18 mouse cellular contexts compared by ENCODE assay signal in genomic region chr4:47818371-47819159, GRCm38 (mm10).
DNase-seq lines count a peak whose midpoint lies in the region; ATAC-seq and TF ChIP-seq lines count a peak whose summit lies in the region.
"Had no signal": no experiment of that assay in that cellular context is flagged by ENCODE, and none has a peak within 500 bp of the region (broad histone marks: within the 10 kb centered on the region; RNA-seq: fewer than 3 reads in every experiment).

No protein-coding gene starts in this region.

- peak; percentile 73 for ATAC-seq in forebrain, postnatal 0 days
- ATAC-seq: intestine, postnatal 0 days had no signal

- peak overlapping the region; percentile 64 for H3K4me2 ChIP-seq in CH12.LX (ENCODE audit: insufficient read depth, low read depth, poor library complexity, severe bottlenecking)
- H3K4me2 ChIP-seq in forebrain, postnatal 0 days (ENCODE audit: low read depth), result no peak overlapping the region
- H3K4me2 ChIP-seq: liver, embryonic 13.5 days; midbrain, embryonic 12.5 days had no signal

- H3K4me3 ChIP-seq in CH12.LX (replicated peaks in 1 of 3; ENCODE audit: low read depth in 2 of 3, low read length in 2 of 3, poor library complexity in 1 of 3), result no peak overlapping the region
- no peak overlapping the region for H3K4me3 ChIP-seq in forebrain, postnatal 0 days (ENCODE audit: low read depth, low read length)
- H3K4me3 ChIP-seq in lung, adult 2 months (replicated peaks; ENCODE audit: extremely low read depth, low read depth, low read length), result no peak overlapping the region
- H3K4me3 ChIP-seq: embryonic facial prominence, embryonic 10.5 days; hindbrain, embryonic 10.5 days; limb, embryonic 10.5 days; liver, embryonic 13.5 days; midbrain, embryonic 12.5 days; myocyte had no signal

- DNase-seq in layer of hippocampus, adult 9-11 months, result peak; percentile 43
- no peak for DNase-seq in layer of hippocampus, adult 9-10 months (ENCODE audit: low spot score)
- DNase-seq in CH12.LX (ENCODE audit: extremely low read depth), result peak; percentile 89
- DNase-seq in forebrain, postnatal 0 days, result peak; percentile 58
- peak; percentile 61 to 63 for DNase-seq in right cerebral cortex, postnatal 36 days (ENCODE audit: low spot score in 2 of 2)
- DNase-seq in lung, adult 2 months, result no peak
- DNase-seq in cerebellum, postnatal 36 days, result no peak
- DNase-seq: cerebellum, postnatal 10 days; gastrocnemius, postnatal 36 days; kidney, postnatal 36 days; liver, embryonic 13.5 days; thymus, adult 18-20 months had no signal

- no peaks in the 10 kb centered on the region for H3K9me3 ChIP-seq in CH12.LX (replicated peaks; ENCODE audit: low read length)
- H3K9me3 ChIP-seq in forebrain, postnatal 0 days (ENCODE audit: low read length), result no peaks in the 10 kb centered on the region
- H3K9me3 ChIP-seq: embryonic facial prominence, embryonic 10.5 days; hindbrain, embryonic 10.5 days; limb, embryonic 10.5 days; liver, embryonic 13.5 days; midbrain, embryonic 12.5 days had no signal

- 87% methylated on average over 18 of the region's 18 CpGs for WGBS in forebrain, postnatal 0 days
- WGBS in lung, adult 2 months, result 86% methylated on average over 18 of the region's 18 CpGs

- H3K79me2 ChIP-seq in CH12.LX (replicated peaks; ENCODE audit: control insufficient read depth, extremely low read depth, insufficient read depth, poor library complexity, severe bottlenecking), result no peaks in the 10 kb centered on the region

- TF ChIP-seq RAD21 in CH12.LX (IDR thresholded peaks at IDR 0.05; ENCODE audit: low read depth, low read length), result peak; percentile 83

- TF ChIP-seq EP300 in CH12.LX (IDR thresholded peaks at IDR 0.05; ENCODE audit: low read length), result peak; percentile 60; the same call in 1 of the 2 replicates

- no peaks in the 10 kb centered on the region for H3K27me3 ChIP-seq in CH12.LX (replicated peaks)
- no peaks in the 10 kb centered on the region for H3K27me3 ChIP-seq in forebrain, postnatal 0 days (ENCODE audit: insufficient read depth, low read length)
- H3K27me3 ChIP-seq: liver, embryonic 13.5 days; midbrain, embryonic 12.5 days had no signal

- peaks cover 0 to 41% of the 10 kb centered on the region in 2 experiments; a peak in 2 of 4 replicates for H3K4me1 ChIP-seq in CH12.LX (ENCODE audit: control insufficient read depth in 1 of 2, insufficient read depth in 2 of 2)
- peaks cover 3% of the 10 kb centered on the region; the same call in 1 of the 2 replicates for H3K4me1 ChIP-seq in forebrain, postnatal 0 days (ENCODE audit: insufficient read depth)
- H3K4me1 ChIP-seq in lung, adult 2 months (ENCODE audit: control insufficient read depth, insufficient read depth, low read length), result no peaks in the 10 kb centered on the region
- H3K4me1 ChIP-seq: embryonic facial prominence, embryonic 10.5 days; hindbrain, embryonic 10.5 days; limb, embryonic 10.5 days; liver, embryonic 13.5 days; midbrain, embryonic 12.5 days had no signal

- no peak overlapping the region for H3K27ac ChIP-seq in CH12.LX (ENCODE audit: insufficient read depth, low read depth)
- H3K27ac ChIP-seq in forebrain, postnatal 0 days (ENCODE audit: low read depth, low read length), result no peak overlapping the region
- H3K27ac ChIP-seq: embryonic facial prominence, embryonic 10.5 days; hindbrain, embryonic 10.5 days; limb, embryonic 10.5 days; liver, embryonic 13.5 days; midbrain, embryonic 12.5 days had no signal

- H3K9ac ChIP-seq in CH12.LX (ENCODE audit: insufficient read depth, low read depth), result no peak overlapping the region
- H3K9ac ChIP-seq in forebrain, postnatal 0 days, result no peak overlapping the region
- H3K9ac ChIP-seq: liver, embryonic 13.5 days; midbrain, embryonic 12.5 days had no signal

- dilution Hi-C loops in CH12.LX (cut with MboI; ENCODE audit: extremely low pct_ligation_motif_present, extremely low pct_unique_long_range_greater_than_20kb, low sequenced_read_pairs), result no loop called here

- in situ Hi-C loops in CH12.LX (cut with MboI; ENCODE audit: low pct_ligation_motif_present, low pct_unique_long_range_greater_than_20kb, low sequenced_read_pairs), result loop anchor here (25.0 kb wide), 2 partner anchors 381 to 594 kb away; no protein-coding TSS in a partner anchor

- TF ChIP-seq POLR2A in CH12.LX (IDR thresholded peaks at IDR 0.05; ENCODE audit: low read depth, low read length), result no peak
- no peak for TF ChIP-seq POLR2A in lung, adult 2 months (IDR thresholded peaks at IDR 0.05; ENCODE audit: borderline replicate concordance, extremely low read depth, low read depth, low read length)

- no peaks in the 10 kb centered on the region for H3K36me3 ChIP-seq in CH12.LX (replicated peaks in 1 of 2; ENCODE audit: control insufficient read depth in 1 of 2, insufficient read depth in 1 of 2, low read length in 1 of 2)
- no peaks in the 10 kb centered on the region for H3K36me3 ChIP-seq in forebrain, postnatal 0 days (ENCODE audit: insufficient read depth)
- H3K36me3 ChIP-seq: embryonic facial prominence, embryonic 10.5 days; hindbrain, embryonic 10.5 days; limb, embryonic 10.5 days; liver, embryonic 13.5 days; midbrain, embryonic 12.5 days had no signal

- peak in 1 of 2 experiments; percentile 71; a peak in 2 of 4 replicates for TF ChIP-seq CTCF in CH12.LX (conservative IDR thresholded peaks at IDR 0.05 in 1 of 2, IDR thresholded peaks at IDR 0.05 in 1 of 2; ENCODE audit: low read depth in 2 of 2, low read length in 2 of 2)
- TF ChIP-seq CTCF in forebrain, postnatal 0 days (IDR thresholded peaks at IDR 0.05; ENCODE audit: low read depth), result no peak
- no peak for TF ChIP-seq CTCF in lung, adult 2 months (IDR thresholded peaks at IDR 0.05; ENCODE audit: insufficient read depth, low read length)

TF ChIP-seq in CH12.LX, 34 proteins besides CTCF, POLR2A, EP300 and RAD21:
- TF ChIP-seq MAZ (IDR thresholded peaks at IDR 0.05; ENCODE audit: low read depth, low read length), result 0 out of 2 replicates have a peak, but pooled peaks have one; percentile 51
- peak; percentile 72 for TF ChIP-seq SMC3 (IDR thresholded peaks at IDR 0.05; ENCODE audit: low read depth, low read length)
- TF ChIP-seq MYC (IDR thresholded peaks at IDR 0.05; ENCODE audit: low read depth, low read length), result peak; percentile 75
- peak; percentile 49; the same call in 1 of the 2 replicates for TF ChIP-seq MAX (IDR thresholded peaks at IDR 0.05; ENCODE audit: low read length)
- TF ChIP-seq SIN3A (IDR thresholded peaks at IDR 0.05; ENCODE audit: low read length), result peak; percentile 52; the same call in 1 of the 2 replicates
- no peak for TF ChIP-seq RCOR1 (conservative IDR thresholded peaks at IDR 0.05; ENCODE audit: low read depth, low read length)
- TF ChIP-seq IRF4 (IDR thresholded peaks at IDR 0.05; ENCODE audit: low read depth, low read length), result peak; percentile 82
- peak; percentile 64; the same call in 1 of the 2 replicates for TF ChIP-seq MEF2A (IDR thresholded peaks at IDR 0.05; ENCODE audit: borderline replicate concordance, low read depth, low read length)
- TF ChIP-seq JUND (conservative IDR thresholded peaks at IDR 0.05; ENCODE audit: low read depth, low read length), result peak; percentile 45; the same call in 1 of the 2 replicates
- TF ChIP-seq ZC3H11A (IDR thresholded peaks at IDR 0.05; ENCODE audit: low read depth, low read length), result peak; percentile 24; the same call in 1 of the 2 replicates
- no peak for TF ChIP-seq ZNF384 (IDR thresholded peaks at IDR 0.05; ENCODE audit: low read depth, low read length)
- TF ChIP-seq ZMIZ1 (IDR thresholded peaks at IDR 0.05; ENCODE audit: low read depth, low read length), result no peak
- TF ChIP-seq ETS1 (conservative IDR thresholded peaks at IDR 0.05; ENCODE audit: low read depth, low read length), result peak; percentile 61; the same call in 1 of the 2 replicates
- peak; percentile 74 for TF ChIP-seq ELF1 (IDR thresholded peaks at IDR 0.05; ENCODE audit: low read depth, low read length)
- TF ChIP-seq TCF12 (IDR thresholded peaks at IDR 0.05; ENCODE audit: low read depth, low read length), result peak; percentile 40; the same call in 1 of the 2 replicates
- no peak for TF ChIP-seq E2F4 (IDR thresholded peaks at IDR 0.05; ENCODE audit: insufficient replicate concordance, low read depth, low read length)
- TF ChIP-seq CHD1 (IDR thresholded peaks at IDR 0.05; ENCODE audit: low read depth, low read length), result no peak
- TF ChIP-seq JUN (IDR thresholded peaks at IDR 0.05; ENCODE audit: insufficient read depth, low read depth, low read length), result 0 out of 2 replicates have a peak, but pooled peaks have one; percentile 10

Comparison
In these comparisons a context has a peak if more than half of its experiments do, and no peak if none do; other contexts are left out.
1. DNase-seq: peak in layer of hippocampus, adult 9-11 months (single experiment), CH12.LX (single experiment), forebrain, postnatal 0 days (single experiment) and right cerebral cortex, postnatal 36 days (2 of 2); none in layer of hippocampus, adult 9-10 months (single experiment), lung, adult 2 months (single experiment) and cerebellum, postnatal 36 days (0 of 2).